Mouse (Mus musculus) intestine, embryonic 16.5 days (tissue): ENCODE data around the gene 1110002E22Rik. TPM values are rescaled to one million over a fixed set of nuclear protein-coding genes. Genes with fewer than 3 reads are reported as not detected.
A peak's percentile ranks its signal among the peaks of the same experiment; 100 is the strongest.

Experiments used
- ATAC-seq: fragments of 200-750 bp; cut with Nextera tagmentation; 2 replicates; pipeline ENCODE4 v1.8.0; 2017; ENCODE audit warnings: moderate TSS enrichment, moderate library complexity
- H3K27ac ChIP-seq: fragments of 300-500 bp; sonication (generic); 2 replicates; pipeline ENCODE4 v1.5.1; 2014; ENCODE audit warnings: mild to moderate bottlenecking, low read length
- H3K27me3 ChIP-seq: fragments of 300-500 bp; sonication (generic); replicated peaks from 2 replicates; pipeline ENCODE4 v1.6.1; 2014; ENCODE audit warnings: low read length, control low read depth, mixed read lengths; ENCODE audit not compliant: control insufficient read depth, insufficient read depth
- H3K36me3 ChIP-seq: fragments of 300-500 bp; sonication (generic); 2 replicates; pipeline ENCODE4 v1.6.1; 2014; ENCODE audit warnings: low read length, control low read depth; ENCODE audit not compliant: control insufficient read depth, insufficient read depth
- H3K4me1 ChIP-seq: fragments of 300-500 bp; sonication (generic); 2 replicates; pipeline ENCODE4 v1.6.1; 2014; ENCODE audit warnings: low read length, control low read depth, mixed read lengths; ENCODE audit not compliant: control insufficient read depth, insufficient read depth
- H3K4me2 ChIP-seq: fragments of 300-500 bp; sonication (generic); 2 replicates; pipeline ENCODE4 v1.6.1; 2014; ENCODE audit warnings: low read depth, low read length, control low read depth
- H3K4me3 ChIP-seq: fragments of 300-500 bp; sonication (generic); 2 replicates; pipeline ENCODE4 v1.5.1; 2014; ENCODE audit warnings: mild to moderate bottlenecking, low read length
- H3K9ac ChIP-seq: fragments of 300-500 bp; sonication (generic); 2 replicates; pipeline ENCODE4 v1.6.1; 2014; ENCODE audit warnings: low read depth, low read length
- H3K9me3 ChIP-seq: fragments of 300-500 bp; sonication (generic); 2 replicates; pipeline ENCODE4 v1.6.1; 2016; ENCODE audit warnings: low read length, control low read depth; ENCODE audit not compliant: control insufficient read depth
- WGBS: fragments of 180-500 bp; shearing (Covaris S2); extraction: QIAGEN DNeasy Blood & Tissue Kit; methylation state at CpG from one replicate; pipeline ENCODE4 v1.1.7; 2014; 5-methylcytosine and 5-hydroxymethylcytosine counted together
- polyA plus RNA-seq: library from polyadenylated mRNA; unstranded; fragments of >200 nt; fragmentation: Nextera tagmentation; extraction: Ambion mirVana; gene quantifications from 2 replicates; pipeline ENCODE4 v1.2.1, GENCODE M21; 2015

The 1110002E22Rik gene
- polyA plus RNA-seq, 1 experiment from 2014 or later: 0.18 TPM

- Histone ChIP-seq H3K4me2 (no peak overlapping the region), H3K27me3 (no peaks in the 10 kb centered on the region), H3K36me3 (no peaks in the 10 kb centered on the region), H3K27ac (no peak overlapping the region), H3K4me3 (no peak overlapping the region), H3K9me3 (no peaks in the 10 kb centered on the region), H3K9ac (no peak overlapping the region), H3K4me1 (no peaks in the 10 kb centered on the region)
- no peak for ATAC-seq
- 79% methylated on average over 2 of the region's 2 CpGs for WGBS
Observed at GRCm38 (mm10) chr3:138040938-138041337, 23.9 kb upstream of the 1110002E22Rik start.

- Histone ChIP-seq H3K9ac (no peak overlapping the region), H3K27me3 (no peaks in the 10 kb centered on the region), H3K4me3 (no peak overlapping the region), H3K9me3 (no peaks in the 10 kb centered on the region), H3K4me2 (no peak overlapping the region), H3K4me1 (no peaks in the 10 kb centered on the region), H3K27ac (no peak overlapping the region), H3K36me3 (no peaks in the 10 kb centered on the region)
- 75% methylated on average over 3 of the region's 3 CpGs for WGBS
- no peak for ATAC-seq
Observed at GRCm38 (mm10) chr3:138041591-138042301, 23.1 kb upstream of the 1110002E22Rik start.

- no peaks in the 10 kb centered on the region for H3K4me1 ChIP-seq
- no peaks in the 10 kb centered on the region for H3K36me3 ChIP-seq
- H3K4me2 ChIP-seq: no peak overlapping the region
- H3K9ac ChIP-seq: no peak overlapping the region
- H3K4me3 ChIP-seq: no peak overlapping the region
- H3K27me3 ChIP-seq: no peaks in the 10 kb centered on the region
- H3K9me3 ChIP-seq: no peaks in the 10 kb centered on the region
- ATAC-seq: no peak
- no peak overlapping the region for H3K27ac ChIP-seq
- 56% methylated on average over 7 of the region's 7 CpGs for WGBS
Observed at GRCm38 (mm10) chr3:138043316-138043715, 21.5 kb upstream of the 1110002E22Rik start.

GRCm38 (mm10) chr3:138049555-138049954 is 15.3 kb upstream of the 1110002E22Rik start:
- H3K4me3 ChIP-seq: no peak overlapping the region
- H3K27me3 ChIP-seq: no peaks in the 10 kb centered on the region
- WGBS: 84% methylated on average over 6 of the region's 6 CpGs
- peaks cover 8% of the 10 kb centered on the region for H3K4me1 ChIP-seq
- H3K9ac ChIP-seq: no peak overlapping the region
- no peaks in the 10 kb centered on the region for H3K9me3 ChIP-seq
- H3K4me2 ChIP-seq: no peak overlapping the region
- H3K27ac ChIP-seq: no peak overlapping the region
- H3K36me3 ChIP-seq: no peaks in the 10 kb centered on the region
- no peak for ATAC-seq

GRCm38 (mm10) chr3:138050772-138051171 is 14.1 kb upstream of the 1110002E22Rik start:
- Histone ChIP-seq H3K27me3 (no peaks in the 10 kb centered on the region), H3K9me3 (no peaks in the 10 kb centered on the region), H3K4me2 (no peak overlapping the region), H3K9ac (no peak overlapping the region), H3K4me3 (no peak overlapping the region), H3K36me3 (no peaks in the 10 kb centered on the region), H3K4me1 (peaks cover 8% of the 10 kb centered on the region), H3K27ac (no peak overlapping the region)
- no peak for ATAC-seq
- 54% methylated on average over 11 of the region's 11 CpGs for WGBS

- 75% methylated on average over 3 of the region's 3 CpGs for WGBS
Observed at GRCm38 (mm10) chr3:138051431-138051830, 13.4 kb upstream of the 1110002E22Rik start.

GRCm38 (mm10) chr3:138053969-138054368 is 10.9 kb upstream of the 1110002E22Rik start:
- H3K4me2 ChIP-seq: peak overlapping the region; percentile 27; the same call in 1 of the 2 replicates
- H3K36me3 ChIP-seq: no peaks in the 10 kb centered on the region
- no peaks in the 10 kb centered on the region for H3K27me3 ChIP-seq
- H3K9ac ChIP-seq: no peak overlapping the region
- 7% methylated on average over 4 of the region's 4 CpGs for WGBS
- peak; percentile 91 for ATAC-seq
- peaks cover 11% of the 10 kb centered on the region for H3K4me1 ChIP-seq
- peak overlapping the region; percentile 84 for H3K27ac ChIP-seq
- no peak overlapping the region for H3K4me3 ChIP-seq
- no peaks in the 10 kb centered on the region for H3K9me3 ChIP-seq

More at GRCm38 (mm10) chr3:138051431-138051830, 13.4 kb upstream of the 1110002E22Rik start:
- no peaks in the 10 kb centered on the region for H3K27me3 ChIP-seq
- H3K9me3 ChIP-seq: no peaks in the 10 kb centered on the region
- ATAC-seq: no peak
- no peak overlapping the region for H3K4me3 ChIP-seq
- H3K36me3 ChIP-seq: no peaks in the 10 kb centered on the region
- H3K9ac ChIP-seq: no peak overlapping the region
- H3K4me2 ChIP-seq: no peak overlapping the region
- H3K27ac ChIP-seq: no peak overlapping the region
- peaks cover 8% of the 10 kb centered on the region for H3K4me1 ChIP-seq

GRCm38 (mm10) chr3:138056976-138057375 is 7.9 kb upstream of the 1110002E22Rik start:
- WGBS: 62% methylated on average over 7 of the region's 7 CpGs
- no peaks in the 10 kb centered on the region for H3K9me3 ChIP-seq
- no peaks in the 10 kb centered on the region for H3K36me3 ChIP-seq
- H3K27ac ChIP-seq: no peak overlapping the region
- H3K4me2 ChIP-seq: no peak overlapping the region
- no peak overlapping the region for H3K9ac ChIP-seq
- no peaks in the 10 kb centered on the region for H3K27me3 ChIP-seq
- ATAC-seq: no peak
- H3K4me1 ChIP-seq: peaks cover 11% of the 10 kb centered on the region
- no peak overlapping the region for H3K4me3 ChIP-seq

GRCm38 (mm10) chr3:138058226-138058625 is 6.6 kb upstream of the 1110002E22Rik start:
- Histone ChIP-seq H3K9ac (no peak overlapping the region), H3K27me3 (no peaks in the 10 kb centered on the region), H3K4me1 (peaks cover 11% of the 10 kb centered on the region), H3K27ac (peak overlapping the region; percentile 20; the same call in 1 of the 2 replicates), H3K4me2 (no peak overlapping the region), H3K4me3 (no peak overlapping the region), H3K9me3 (no peaks in the 10 kb centered on the region), H3K36me3 (no peaks in the 10 kb centered on the region)
- no peak for ATAC-seq
- 52% methylated on average over 4 of the region's 4 CpGs for WGBS

- H3K4me2 ChIP-seq: no peak overlapping the region
- WGBS: 98% methylated on average over 7 of the region's 7 CpGs
- no peak for ATAC-seq
Observed at GRCm38 (mm10) chr3:138060429-138060828, 4.4 kb upstream of the 1110002E22Rik start.

More at GRCm38 (mm10) chr3:138060429-138060828, 4.4 kb upstream of the 1110002E22Rik start:
- Histone ChIP-seq H3K27ac (no peak overlapping the region), H3K4me3 (no peak overlapping the region), H3K4me1 (0 out of 2 replicates have a peak, but pooled peaks cover 5% of the 10 kb centered on the region), H3K36me3 (no peaks in the 10 kb centered on the region), H3K27me3 (no peaks in the 10 kb centered on the region), H3K9ac (no peak overlapping the region), H3K9me3 (no peaks in the 10 kb centered on the region)
